Mouse (Mus musculus): ENCODE measurements around the gene Lmx1a. TPM values are rescaled to one million over a fixed set of nuclear protein-coding genes. Genes with fewer than 3 reads are reported as not detected.

The Lmx1a gene
- polyA plus RNA-seq, 1 experiment from 2014 or later, result 3.5 TPM

- peaks cover 25% of the 10 kb centered on the region for H3K4me1 ChIP-seq (replicated peaks)
- no peak for ATAC-seq (ENCODE audit: insufficient number of reproducible peaks, low FRiP score)
Observed at GRCm38 (mm10) chr1:167688001-167688346, 1.1 kb upstream of the Lmx1a start.

DNA sequence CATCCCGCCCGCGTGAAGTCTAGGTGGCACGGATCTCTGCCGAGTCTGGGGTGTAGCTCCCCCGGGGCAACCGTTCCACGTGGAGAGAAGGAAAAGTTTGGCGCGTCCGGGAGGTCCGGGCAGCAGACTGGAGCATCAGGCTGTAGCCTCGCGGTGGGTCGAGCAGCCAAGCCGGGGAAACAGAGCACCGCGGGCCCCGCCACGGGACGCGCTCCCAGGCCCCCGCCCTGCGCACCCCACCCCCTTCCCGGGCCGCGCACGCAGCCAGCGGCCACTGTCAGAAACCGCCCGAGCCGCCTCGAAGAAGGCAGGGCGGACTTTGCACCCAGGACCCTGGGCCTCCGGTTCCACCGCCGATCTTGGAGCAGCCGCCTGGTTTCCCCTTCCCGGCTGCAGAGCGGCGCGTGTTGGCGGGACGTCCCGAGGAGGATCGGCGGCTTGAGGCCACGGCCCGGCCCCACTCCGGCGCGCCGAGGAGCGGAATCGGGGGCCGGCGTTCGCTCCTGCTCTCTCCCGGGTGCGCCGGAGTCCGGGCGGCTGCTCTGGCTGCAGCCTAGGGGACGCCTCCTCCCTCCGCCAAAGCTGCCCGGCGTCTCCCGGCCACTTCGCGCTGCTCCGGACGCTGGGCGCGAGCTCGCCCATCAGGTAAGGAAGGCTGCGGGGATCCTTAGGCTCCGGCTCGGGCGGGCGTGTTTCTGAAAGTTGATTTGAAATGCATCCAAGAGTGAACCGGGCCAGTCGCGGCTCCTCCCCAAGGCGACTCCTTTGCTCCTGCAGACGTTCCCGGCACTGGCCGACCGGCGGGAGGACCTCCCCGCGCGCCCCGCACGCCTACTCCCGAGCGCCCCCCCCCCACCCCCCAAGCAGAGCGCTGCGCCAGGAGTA lies 448 bp upstream of the Lmx1a start:
- peak overlapping the region; percentile 52 for H3K4me3 ChIP-seq
- H3K9ac ChIP-seq, result peak overlapping the region; percentile 53
- peak overlapping the region; percentile 90 for H3K4me2 ChIP-seq
- H3K4me1 ChIP-seq (replicated peaks), result peaks cover 26% of the 10 kb centered on the region
- WGBS, result under 1% methylated on average over 94 of the region's 98 CpGs
- ATAC-seq (ENCODE audit: insufficient number of reproducible peaks, low FRiP score), result peak; percentile 60; the same call in 1 of the 2 replicates
- no peak overlapping the region for H3K27ac ChIP-seq (ENCODE audit: poor library complexity, severe bottlenecking)
- peaks cover 74% of the 10 kb centered on the region for H3K27me3 ChIP-seq (replicated peaks)
- H3K36me3 ChIP-seq, result no peaks in the 10 kb centered on the region
- no peaks in the 10 kb centered on the region for H3K9me3 ChIP-seq (replicated peaks)

More at GRCm38 (mm10) chr1:167688001-167688346, 1.1 kb upstream of the Lmx1a start:
- peak overlapping the region; percentile 52 for H3K4me3 ChIP-seq
- H3K36me3 ChIP-seq, result no peaks in the 10 kb centered on the region
- 0 out of 2 replicates have a peak overlapping the region, but pooled peaks have one; percentile 53 for H3K9ac ChIP-seq
- peak overlapping the region; percentile 90 for H3K4me2 ChIP-seq
- peaks cover 69% of the 10 kb centered on the region for H3K27me3 ChIP-seq (replicated peaks)
- H3K9me3 ChIP-seq (replicated peaks), result no peaks in the 10 kb centered on the region
- no peak overlapping the region for H3K27ac ChIP-seq (ENCODE audit: poor library complexity, severe bottlenecking)
- 1% methylated on average over 8 of the region's 8 CpGs for WGBS

DNA sequence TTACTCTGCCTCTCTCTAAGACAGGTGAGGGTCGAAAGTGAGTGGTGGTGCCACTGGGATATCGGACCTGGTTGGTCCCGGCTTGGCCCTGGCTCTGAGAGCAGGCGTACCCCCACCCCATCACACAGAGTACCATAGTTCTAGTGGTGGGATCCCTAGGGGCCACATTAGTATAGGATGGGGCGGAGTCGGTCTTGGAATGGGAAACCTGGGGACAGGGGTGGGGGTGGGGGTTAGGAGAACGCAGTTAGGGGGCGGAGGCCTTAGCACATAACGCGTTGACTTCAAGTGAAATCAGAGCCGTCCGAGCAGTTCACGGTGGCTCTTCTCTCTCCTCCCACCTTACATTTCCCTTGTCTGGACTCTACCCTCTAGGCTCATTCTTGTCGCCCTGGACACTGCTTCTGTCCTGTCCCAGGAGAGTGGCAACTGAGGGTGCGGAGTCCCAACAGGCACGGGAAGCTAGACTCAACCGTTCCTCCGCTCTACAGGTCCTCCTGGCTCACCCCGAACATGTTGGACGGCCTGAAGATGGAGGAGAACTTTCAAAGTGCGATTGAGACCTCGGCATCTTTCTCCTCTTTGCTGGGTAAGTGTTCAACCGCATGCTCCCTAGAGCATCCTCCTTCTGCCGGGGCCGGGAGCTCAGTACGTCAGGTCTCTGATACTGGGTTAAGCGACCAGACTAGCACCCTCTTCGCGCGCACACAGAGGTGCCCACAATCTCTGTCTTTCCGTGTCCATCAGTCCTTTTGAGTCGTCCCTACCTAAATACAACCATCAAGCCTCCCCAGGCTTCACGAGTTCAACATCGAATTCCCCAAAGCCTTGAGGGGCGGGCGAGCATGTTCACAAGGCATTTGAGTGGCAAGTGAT lies 463 bp downstream of the Lmx1a start:
- Histone ChIP-seq H3K27ac (ENCODE audit: poor library complexity, severe bottlenecking) (no peak overlapping the region), H3K4me2 (peak overlapping the region; percentile 90), H3K4me3 (peak overlapping the region; percentile 52), H3K27me3 (replicated peaks) (peaks cover 82% of the 10 kb centered on the region), H3K9ac (no peak overlapping the region), H3K36me3 (no peaks in the 10 kb centered on the region), H3K9me3 (replicated peaks) (no peaks in the 10 kb centered on the region), H3K4me1 (replicated peaks) (peaks cover 26% of the 10 kb centered on the region)
- WGBS, result 2% methylated on average over 36 of the region's 36 CpGs
- no peak; the same call in 1 of the 2 replicates for ATAC-seq (ENCODE audit: insufficient number of reproducible peaks, low FRiP score)

- 2% methylated on average over 17 of the region's 17 CpGs for WGBS
Observed at GRCm38 (mm10) chr1:167690138-167690710, 1.2 kb downstream of the Lmx1a start.

DNA sequence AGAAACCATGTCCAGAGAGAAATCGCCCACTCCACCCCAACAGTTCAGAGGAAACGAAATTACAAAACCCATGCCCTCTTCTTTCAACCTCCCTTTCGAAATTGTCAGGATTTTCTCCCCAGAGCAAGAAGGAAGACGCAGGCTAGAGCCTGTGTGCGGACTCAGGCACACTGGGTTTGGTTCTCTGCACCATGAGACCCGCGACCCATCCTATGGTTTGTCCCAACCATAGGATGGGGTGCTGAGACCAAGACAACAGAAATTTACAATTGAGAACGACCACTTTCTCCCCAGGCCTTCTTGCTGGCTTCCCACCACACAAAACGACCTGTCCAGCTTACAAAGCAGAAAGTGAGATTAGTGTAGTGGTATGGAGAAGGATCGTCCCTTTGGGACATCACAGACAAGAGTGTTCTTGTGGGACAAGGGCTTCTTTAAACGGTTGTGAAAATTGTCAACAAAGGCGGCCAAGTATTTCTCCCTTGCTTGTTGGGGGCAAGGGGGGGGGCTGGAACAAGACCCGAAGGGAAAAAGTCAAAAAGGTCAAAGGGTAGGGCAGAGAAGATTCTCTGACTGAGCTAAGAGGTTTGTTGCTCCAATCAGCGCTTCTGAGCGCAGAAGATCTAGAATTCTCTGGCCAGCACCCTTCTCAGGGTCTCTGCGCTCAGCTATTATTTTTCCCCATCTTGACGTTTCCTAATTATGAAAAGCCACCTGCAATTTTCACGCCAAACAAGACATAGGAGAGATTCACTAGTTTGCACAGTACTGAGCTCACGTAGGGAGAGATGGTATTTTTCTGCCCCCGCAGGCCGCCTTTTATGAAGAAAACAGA lies 1.9 kb downstream of the Lmx1a start:
- Histone ChIP-seq H3K9me3 (replicated peaks) (no peaks in the 10 kb centered on the region), H3K4me3 (no peak overlapping the region), H3K4me2 (no peak overlapping the region), H3K27ac (ENCODE audit: poor library complexity, severe bottlenecking) (no peak overlapping the region), H3K4me1 (replicated peaks) (peaks cover 26% of the 10 kb centered on the region), H3K27me3 (replicated peaks) (peaks cover 92% of the 10 kb centered on the region), H3K9ac (no peak overlapping the region), H3K36me3 (no peaks in the 10 kb centered on the region)
- 3% methylated on average over 21 of the region's 21 CpGs for WGBS
- ATAC-seq (ENCODE audit: insufficient number of reproducible peaks, low FRiP score), result no peak

More at GRCm38 (mm10) chr1:167690138-167690710, 1.2 kb downstream of the Lmx1a start:
- no peak overlapping the region for H3K27ac ChIP-seq (ENCODE audit: poor library complexity, severe bottlenecking)
- H3K4me3 ChIP-seq, result no peak overlapping the region
- H3K9ac ChIP-seq, result no peak overlapping the region
- H3K9me3 ChIP-seq (replicated peaks), result no peaks in the 10 kb centered on the region
- peaks cover 89% of the 10 kb centered on the region for H3K27me3 ChIP-seq (replicated peaks)
- H3K4me2 ChIP-seq, result no peak overlapping the region
- H3K4me1 ChIP-seq (replicated peaks), result peaks cover 26% of the 10 kb centered on the region
- no peak for ATAC-seq (ENCODE audit: insufficient number of reproducible peaks, low FRiP score)
- no peaks in the 10 kb centered on the region for H3K36me3 ChIP-seq

GRCm38 (mm10) chr1:167691911-167692682 lies 3.1 kb downstream of the Lmx1a start:
- H3K9ac ChIP-seq, result no peak overlapping the region
- under 1% methylated on average over 44 of the region's 44 CpGs for WGBS

GRCm38 (mm10) chr1:167692683-167693045 lies 3.6 kb downstream of the Lmx1a start:
- peaks cover 26% of the 10 kb centered on the region for H3K4me1 ChIP-seq (replicated peaks)
- no peak overlapping the region for H3K4me2 ChIP-seq
- H3K9ac ChIP-seq, result no peak overlapping the region
- no peaks in the 10 kb centered on the region for H3K9me3 ChIP-seq (replicated peaks)
- ATAC-seq (ENCODE audit: insufficient number of reproducible peaks, low FRiP score), result no peak
- WGBS, result under 1% methylated on average over 7 of the region's 7 CpGs
- no peak overlapping the region for H3K27ac ChIP-seq (ENCODE audit: poor library complexity, severe bottlenecking)
- H3K36me3 ChIP-seq, result no peaks in the 10 kb centered on the region
- H3K27me3 ChIP-seq (replicated peaks), result peaks cover 88% of the 10 kb centered on the region
- no peak overlapping the region for H3K4me3 ChIP-seq

More at GRCm38 (mm10) chr1:167691911-167692682, 3.1 kb downstream of the Lmx1a start:
- no peaks in the 10 kb centered on the region for H3K36me3 ChIP-seq
- H3K4me1 ChIP-seq (replicated peaks), result peaks cover 26% of the 10 kb centered on the region
- H3K4me2 ChIP-seq, result peak overlapping the region; percentile 66
- no peak overlapping the region for H3K27ac ChIP-seq (ENCODE audit: poor library complexity, severe bottlenecking)
- peak overlapping the region; percentile 37 for H3K4me3 ChIP-seq
- H3K9me3 ChIP-seq (replicated peaks), result no peaks in the 10 kb centered on the region
- ATAC-seq (ENCODE audit: insufficient number of reproducible peaks, low FRiP score), result no peak
- peaks cover 93% of the 10 kb centered on the region for H3K27me3 ChIP-seq (replicated peaks)

- no peak for ATAC-seq (ENCODE audit: insufficient number of reproducible peaks, low FRiP score)
- H3K4me2 ChIP-seq, result no peak overlapping the region
- H3K27me3 ChIP-seq (replicated peaks), result peaks cover 88% of the 10 kb centered on the region
- WGBS, result 2% methylated on average over 9 of the region's 9 CpGs
- H3K4me3 ChIP-seq, result no peak overlapping the region
- H3K4me1 ChIP-seq (replicated peaks), result peaks cover 19% of the 10 kb centered on the region
- H3K36me3 ChIP-seq, result no peaks in the 10 kb centered on the region
- H3K27ac ChIP-seq (ENCODE audit: poor library complexity, severe bottlenecking), result no peak overlapping the region
- no peaks in the 10 kb centered on the region for H3K9me3 ChIP-seq (replicated peaks)
- H3K9ac ChIP-seq, result no peak overlapping the region
Observed at GRCm38 (mm10) chr1:167693499-167694240, 4.6 kb downstream of the Lmx1a start.

GRCm38 (mm10) chr1:167694731-167695130 lies 5.7 kb downstream of the Lmx1a start:
- no peak overlapping the region for H3K27ac ChIP-seq (ENCODE audit: poor library complexity, severe bottlenecking)
- H3K9me3 ChIP-seq (replicated peaks), result no peaks in the 10 kb centered on the region
- H3K4me1 ChIP-seq (replicated peaks), result peaks cover 14% of the 10 kb centered on the region
- no peaks in the 10 kb centered on the region for H3K36me3 ChIP-seq
- H3K9ac ChIP-seq, result no peak overlapping the region
- no peak overlapping the region for H3K4me3 ChIP-seq
- no peak for ATAC-seq (ENCODE audit: insufficient number of reproducible peaks, low FRiP score)
- H3K27me3 ChIP-seq (replicated peaks), result peaks cover 86% of the 10 kb centered on the region
- WGBS, result 12% methylated on average over 3 of the region's 3 CpGs
- no peak overlapping the region for H3K4me2 ChIP-seq
